Mouse (Mus musculus) hindbrain, embryonic 11.5 days (tissue): ENCODE results near the gene Gm36245. TPM values are rescaled to one million over a fixed set of nuclear protein-coding genes. Genes with fewer than 3 reads are reported as not detected.
"Not testable (repeated sequence)": the region's sequence is repeated elsewhere in the genome, so short reads cannot be mapped to it uniquely, and the experiment has no call there.

Source experiments
- ATAC-seq: fragments of 200-750 bp; cut with Nextera tagmentation; 2 replicates; pipeline ENCODE4 v1.8.0; 2017; ENCODE audit warnings: mild to moderate bottlenecking, moderate TSS enrichment, moderate library complexity; ENCODE audit not compliant: low FRiP score
- DNase-seq: peaks from one replicate; pipeline ENCODE4 v3.0.0-alpha.2; 2015; ENCODE audit warnings: low spot score
- H3K27ac ChIP-seq: fragments of 300-500 bp; sonication (generic); 2 replicates; pipeline ENCODE4 v1.5.1; 2014; ENCODE audit warnings: mild to moderate bottlenecking, low read depth, low read length
- H3K27me3 ChIP-seq: fragments of 300-500 bp; sonication (generic); 2 replicates; pipeline ENCODE4 v1.6.1; 2014; ENCODE audit warnings: mild to moderate bottlenecking, low read length, moderate library complexity, mixed read lengths; ENCODE audit not compliant: control insufficient read depth, insufficient read depth
- H3K36me3 ChIP-seq: fragments of 300-500 bp; sonication (generic); 2 replicates; pipeline ENCODE4 v1.6.1; 2014; ENCODE audit warnings: mild to moderate bottlenecking, low read length, moderate library complexity, mixed read lengths; ENCODE audit not compliant: control insufficient read depth, insufficient read depth
- H3K4me1 ChIP-seq: fragments of 300-500 bp; sonication (generic); replicated peaks from 2 replicates; pipeline ENCODE4 v1.6.1; 2014; ENCODE audit warnings: low read length, mixed read lengths; ENCODE audit not compliant: control insufficient read depth, insufficient read depth
- H3K4me2 ChIP-seq: fragments of 300-500 bp; sonication (generic); replicated peaks from 2 replicates; pipeline ENCODE4 v1.6.1; 2014; ENCODE audit warnings: mild to moderate bottlenecking, low read depth, low read length
- H3K4me3 ChIP-seq: fragments of 300-500 bp; sonication (generic); 2 replicates; pipeline ENCODE4 v1.5.1; 2014; ENCODE audit warnings: low read depth, low read length
- H3K9ac ChIP-seq: fragments of 300-500 bp; sonication (generic); 2 replicates; pipeline ENCODE4 v1.6.1; 2014; ENCODE audit warnings: low read depth, low read length
- H3K9me3 ChIP-seq: fragments of 300-500 bp; sonication (generic); 2 replicates; pipeline ENCODE4 v1.6.1; 2016; ENCODE audit warnings: low read length; ENCODE audit not compliant: control insufficient read depth
- polyA plus RNA-seq: library from polyadenylated mRNA; unstranded; fragments of >200 nt; fragmentation: Nextera tagmentation; extraction: Ambion mirVana; gene quantifications from 2 replicates; pipeline ENCODE4 v1.2.1, GENCODE M21; 2014

Gm36245 gene
- polyA plus RNA-seq, 1 experiment from 2014 or later: not detected

- H3K4me3 ChIP-seq, H3K27ac ChIP-seq, H3K27me3 ChIP-seq, H3K9me3 ChIP-seq, H3K4me1 ChIP-seq, H3K9ac ChIP-seq, H3K4me2 ChIP-seq, H3K36me3 ChIP-seq, DNase-seq, ATAC-seq: not testable (repeated sequence)
Observed at GRCm38 (mm10) chr15:77651143-77651542, 52.1 kb downstream of the Gm36245 start.

Other genes starting within 250 kb of the Gm36245 start
- not detected in 2 replicates for gene Apol7a, start 200.1 kb upstream of the Gm36245 start, polyA plus RNA-seq
- 0.03 and 0.06 TPM in 2 replicates for gene Apol9a, start 188.1 kb upstream of the Gm36245 start, polyA plus RNA-seq
- gene Apol7b, start 151.8 kb upstream of the Gm36245 start, polyA plus RNA-seq: not detected in 2 replicates
- gene Apol10a, start 122.2 kb upstream of the Gm36245 start, polyA plus RNA-seq: not detected in 2 replicates
- gene Apol11a, start 91.0 kb upstream of the Gm36245 start, polyA plus RNA-seq: not detected in 2 replicates
- not detected in 2 replicates for gene Apol7c, start 65.9 kb upstream of the Gm36245 start, polyA plus RNA-seq
- gene 1700025B11Rik, start 37.4 kb upstream of the Gm36245 start, polyA plus RNA-seq: not detected in 2 replicates
- 0.10 TPM in 1 of 2 replicates, not detected in the other for gene Apol10b, start 3.1 kb upstream of the Gm36245 start, polyA plus RNA-seq
- not detected in 2 replicates for gene Apol11b, start 44.0 kb downstream of the Gm36245 start, polyA plus RNA-seq
- not detected in 2 replicates for gene Apol7e, start 99.6 kb downstream of the Gm36245 start, polyA plus RNA-seq
- gene Apol9b, start 129.8 kb downstream of the Gm36245 start, polyA plus RNA-seq: not detected in 2 replicates
- gene Apol8, start 157.7 kb downstream of the Gm36245 start, polyA plus RNA-seq: 0.06 and 0.20 TPM in 2 replicates
- 20.7 and 29.8 TPM in 2 replicates for gene Myh9, start 242.9 kb downstream of the Gm36245 start, polyA plus RNA-seq